Mouse (Mus musculus) brain, embryonic 14.5 days (tissue): ENCODE data around the gene Aff3.

Experiments
- CTCF ChIP-seq: fragments of 200-500 bp; IDR thresholded peaks from 2 replicates; pipeline ENCODE4 v1.5.1; 2012; ENCODE audit warnings: inconsistent platforms, mild to moderate bottlenecking, moderate library complexity, borderline replicate concordance; ENCODE audit not compliant: insufficient read depth, insufficient read length; ENCODE audit errors: extremely low read depth
- POLR2A ChIP-seq: fragments of 200-500 bp; IDR thresholded peaks from 2 replicates; pipeline ENCODE4 v1.6.1; 2012; ENCODE audit warnings: mild to moderate bottlenecking, inconsistent platforms, borderline replicate concordance; ENCODE audit not compliant: poor library complexity, insufficient read depth, insufficient read length, severe bottlenecking; ENCODE audit errors: extremely low read depth

DNA sequence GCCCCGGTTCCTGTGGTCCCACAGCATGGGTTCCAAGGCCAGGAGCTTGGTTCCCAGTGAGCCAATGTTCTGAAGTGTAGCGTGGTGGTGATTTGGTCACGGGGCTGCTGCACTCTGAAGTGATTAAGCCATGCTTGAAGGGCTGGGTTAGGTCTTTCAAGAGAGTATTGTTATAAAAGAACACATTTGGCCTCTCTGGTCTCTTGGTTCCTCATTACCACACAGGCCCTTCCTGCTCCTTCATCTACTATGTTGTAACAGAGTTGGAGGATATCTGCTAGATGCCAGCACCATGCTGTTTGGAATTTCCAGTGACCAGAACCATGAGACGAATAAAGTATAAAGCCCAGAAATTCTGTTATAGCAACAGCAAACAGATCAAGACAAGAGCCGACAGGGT, 431.6 kb downstream of the Aff3 start:
- no peak for TF ChIP-seq POLR2A
- TF ChIP-seq CTCF = no peak
